Mouse (Mus musculus) heart, postnatal 4 days (tissue): Measurements from ENCODE around the gene Map2k4. TPM values are rescaled to one million over a fixed set of nuclear protein-coding genes. Genes with fewer than 3 reads are reported as not detected.
A peak's percentile ranks its signal among the peaks of the same experiment; 100 is the strongest.

Source experiments
- DNase-seq: peaks from one replicate; pipeline ENCODE4 v3.0.0; 2021
- total RNA-seq, 2 experiments: library from RNA; stranded (reverse); gene quantifications; 2 replicates each; pipeline ENCODE4 v1.2.3; 2021

Gene Map2k4
- total RNA-seq, 2 experiments from 2014 or later: 59.3 to 60.8 TPM

- no peak for DNase-seq
These were observed 14.6 kb downstream of the Map2k4 start for GRCm38 (mm10) chr11:65773535-65773934.

GRCm38 (mm10) chr11:65771546-65771945 is 16.6 kb downstream of the Map2k4 start:
- DNase-seq: no peak

GRCm38 (mm10) chr11:65769990-65770389 is 18.1 kb downstream of the Map2k4 start:
- no peak for DNase-seq

GRCm38 (mm10) chr11:65768445-65768844 is 19.7 kb downstream of the Map2k4 start:
- no peak for DNase-seq

- DNase-seq: no peak
These were observed 27.2 kb downstream of the Map2k4 start for GRCm38 (mm10) chr11:65760912-65761311.

GRCm38 (mm10) chr11:65759350-65759749 is 28.7 kb downstream of the Map2k4 start:
- no peak for DNase-seq

GRCm38 (mm10) chr11:65754161-65754560 is 33.9 kb downstream of the Map2k4 start:
- DNase-seq: no peak

- DNase-seq: peak; percentile 25
These were observed 34.5 kb downstream of the Map2k4 start for GRCm38 (mm10) chr11:65753593-65753992.

GRCm38 (mm10) chr11:65750546-65750945 is 37.6 kb downstream of the Map2k4 start:
- DNase-seq: no peak

- DNase-seq: no peak
These were observed 40.7 kb downstream of the Map2k4 start for GRCm38 (mm10) chr11:65747433-65747832.

- no peak for DNase-seq
These were observed 42.3 kb downstream of the Map2k4 start for GRCm38 (mm10) chr11:65745707-65746333.

GRCm38 (mm10) chr11:65743866-65744265 is 44.2 kb downstream of the Map2k4 start:
- peak; percentile 10 for DNase-seq

GRCm38 (mm10) chr11:65740811-65741210 is 47.3 kb downstream of the Map2k4 start:
- no peak for DNase-seq

- DNase-seq: no peak
These were observed 47.7 kb downstream of the Map2k4 start for GRCm38 (mm10) chr11:65740390-65740789.

- no peak for DNase-seq
These were observed 48.2 kb downstream of the Map2k4 start for GRCm38 (mm10) chr11:65739880-65740279.

GRCm38 (mm10) chr11:65734656-65735055 is 53.4 kb downstream of the Map2k4 start:
- no peak for DNase-seq

- no peak for DNase-seq
These were observed 58.4 kb downstream of the Map2k4 start for GRCm38 (mm10) chr11:65729623-65730217.

GRCm38 (mm10) chr11:65728906-65729305 is 59.2 kb downstream of the Map2k4 start:
- DNase-seq: no peak

GRCm38 (mm10) chr11:65723715-65724114 is 64.4 kb downstream of the Map2k4 start:
- no peak for DNase-seq

- no peak for DNase-seq
These were observed 66.5 kb downstream of the Map2k4 start for GRCm38 (mm10) chr11:65721615-65722014.

GRCm38 (mm10) chr11:65719960-65720359 is 68.1 kb downstream of the Map2k4 start:
- DNase-seq: no peak

- DNase-seq: no peak
These were observed 74.3 kb downstream of the Map2k4 start for GRCm38 (mm10) chr11:65713830-65714229.

GRCm38 (mm10) chr11:65712754-65713306 is 75.3 kb downstream of the Map2k4 start:
- no peak for DNase-seq

- no peak for DNase-seq
These were observed 81.3 kb downstream of the Map2k4 start for GRCm38 (mm10) chr11:65706784-65707183.
